Comparison of ENCODE assay signal across 9 mouse cellular contexts in genomic region chr6:129423040-129423733, GRCm38 (mm10). TPM values are rescaled to one million over a fixed set of nuclear protein-coding genes. Genes with fewer than 3 reads are reported as not detected.
DNase-seq lines count a peak whose midpoint lies in the region; ATAC-seq lines count a peak whose summit lies in the region.
"Had no signal": no experiment of that assay in that cellular context is flagged by ENCODE, and none has a peak within 500 bp of the region (broad histone marks: within the 10 kb centered on the region; RNA-seq: fewer than 3 reads in every experiment).

No protein-coding gene starts in this region.

- 75% methylated on average over 4 of the region's 4 CpGs for WGBS in forebrain, embryonic 12.5 days
- 55% methylated on average over 4 of the region's 4 CpGs for WGBS in limb, embryonic 15.5 days

- no peak overlapping the region for H3K4me3 ChIP-seq in forebrain, embryonic 12.5 days (replicated peaks)
- no peak overlapping the region for H3K4me3 ChIP-seq in limb, embryonic 15.5 days

- no peak overlapping the region for H3K4me2 ChIP-seq in forebrain, embryonic 12.5 days
- H3K4me2 ChIP-seq in limb, embryonic 15.5 days: no peak overlapping the region

- H3K27me3 ChIP-seq in forebrain, embryonic 12.5 days: no peaks in the 10 kb centered on the region
- no peaks in the 10 kb centered on the region for H3K27me3 ChIP-seq in limb, embryonic 15.5 days

- no peak overlapping the region for H3K27ac ChIP-seq in forebrain, embryonic 12.5 days
- 0 out of 2 replicates have a peak overlapping the region, but pooled peaks have one; percentile 33 for H3K27ac ChIP-seq in limb, embryonic 15.5 days

- DNase-seq in lung, postnatal 4 days: peak; percentile 25 to 35
- no peak for DNase-seq in lung, postnatal 14 days
- DNase-seq in heart, postnatal 14 days: peak; percentile 32 to 51
- DNase-seq in thymus, postnatal 14 days: no peak
- DNase-seq in urinary bladder, adult 2 months (ENCODE audit: low spot score): no peak
- DNase-seq in left cerebral cortex, adult 11 months (ENCODE audit: low spot score): no peak

- H3K4me1 ChIP-seq in forebrain, embryonic 12.5 days: no peaks in the 10 kb centered on the region
- H3K4me1 ChIP-seq in limb, embryonic 15.5 days: peaks cover 7% of the 10 kb centered on the region

- H3K9me3 ChIP-seq in forebrain, embryonic 12.5 days: no peaks in the 10 kb centered on the region
- no peaks in the 10 kb centered on the region for H3K9me3 ChIP-seq in limb, embryonic 15.5 days

- intact Hi-C loops in heart, postnatal 14 days (cut with DNase I): no loop called here

- ATAC-seq in forebrain, embryonic 12.5 days (ENCODE audit: low FRiP score): 0 out of 2 replicates have a peak, but pooled peaks have one; percentile 6
- ATAC-seq in limb, embryonic 15.5 days (ENCODE audit: insufficient number of reproducible peaks, low FRiP score, low TSS enrichment, low read depth): peak; percentile 90

- no peaks in the 10 kb centered on the region for H3K36me3 ChIP-seq in forebrain, embryonic 12.5 days (replicated peaks)
- H3K36me3 ChIP-seq in limb, embryonic 15.5 days: no peaks in the 10 kb centered on the region

- no peak overlapping the region for H3K9ac ChIP-seq in forebrain, embryonic 12.5 days
- no peak overlapping the region for H3K9ac ChIP-seq in limb, embryonic 15.5 days

RNA-seq across cellular contexts. Expression of gene Clec9a, which starts 14.5 kb away (rescaled TPM):
- 0.19 and 0.23 TPM in 2 replicates for polyA plus RNA-seq in forebrain, embryonic 12.5 days (2016; fragmentation: Nextera tagmentation; extraction: Ambion mirVana)
- under 1 TPM in 1 of 2 experiments, not detected in 1; 0.20 TPM for total RNA-seq in heart, postnatal 14 days (2021)
- 0.09 and 0.14 TPM in 2 replicates for polyA plus RNA-seq in limb, embryonic 15.5 days (2015; fragmentation: Nextera tagmentation; extraction: Ambion mirVana)
- 1.4 and 3.3 TPM in 2 replicates for polyA plus RNA-seq in urinary bladder, adult 2 months (2012; rRNA removed)
- total RNA-seq: left cerebral cortex, postnatal 10 days had no signal

RNA-seq across cellular contexts. Expression of gene Clec1b, which starts 26.1 kb away (rescaled TPM):
- 5.8 and 7.1 TPM in 2 replicates for polyA plus RNA-seq in forebrain, embryonic 12.5 days (2016; fragmentation: Nextera tagmentation; extraction: Ambion mirVana)
- under 1 TPM; 0.33 to 1.00 TPM for total RNA-seq in heart, postnatal 14 days (2021)
- polyA plus RNA-seq in limb, embryonic 15.5 days (2015; fragmentation: Nextera tagmentation; extraction: Ambion mirVana): 0.38 and 0.83 TPM in 2 replicates
- 0.03 TPM in 1 of 2 replicates, not detected in the other for polyA plus RNA-seq in urinary bladder, adult 2 months (2012; rRNA removed)

RNA-seq across cellular contexts. Expression of gene Clec1a, which starts 28.6 kb away (rescaled TPM):
- 1.2 TPM in 2 replicates for polyA plus RNA-seq in forebrain, embryonic 12.5 days (2016; fragmentation: Nextera tagmentation; extraction: Ambion mirVana)
- 10 to 100 TPM; 15.3 to 15.9 TPM for total RNA-seq in heart, postnatal 14 days (2021)
- 3.2 and 3.8 TPM in 2 replicates for polyA plus RNA-seq in limb, embryonic 15.5 days (2015; fragmentation: Nextera tagmentation; extraction: Ambion mirVana)
- polyA plus RNA-seq in urinary bladder, adult 2 months (2012; rRNA removed): 1.3 TPM in 2 replicates

RNA-seq across cellular contexts. Expression of gene Clec12b, which starts 37.5 kb away (rescaled TPM):
- not detected in 2 replicates for polyA plus RNA-seq in forebrain, embryonic 12.5 days (2016; fragmentation: Nextera tagmentation; extraction: Ambion mirVana)
- total RNA-seq in heart, postnatal 14 days (2021): under 1 TPM; 0.17 to 0.22 TPM
- polyA plus RNA-seq in limb, embryonic 15.5 days (2015; fragmentation: Nextera tagmentation; extraction: Ambion mirVana): not detected in 2 replicates
- polyA plus RNA-seq in urinary bladder, adult 2 months (2012; rRNA removed): 0.18 and 0.19 TPM in 2 replicates
- total RNA-seq: left cerebral cortex, postnatal 10 days had no signal

Comparison
In these comparisons a context has a peak if more than half of its experiments do, and no peak if none do; other contexts are left out.
1. DNase-seq: peak in lung, postnatal 4 days (2 of 2) and heart, postnatal 14 days (2 of 2); none in lung, postnatal 14 days (single experiment), thymus, postnatal 14 days (single experiment), urinary bladder, adult 2 months (single experiment) and left cerebral cortex, adult 11 months (single experiment).